Mouse (Mus musculus) layer of hippocampus, adult 11-12 months (tissue): Measurements from ENCODE around the gene Elp4.

Source experiments
- DNase-seq: peaks from one replicate; pipeline ENCODE4 v3.0.0; 2022; ENCODE audit warnings: low spot score

Elp4 gene

DNA sequence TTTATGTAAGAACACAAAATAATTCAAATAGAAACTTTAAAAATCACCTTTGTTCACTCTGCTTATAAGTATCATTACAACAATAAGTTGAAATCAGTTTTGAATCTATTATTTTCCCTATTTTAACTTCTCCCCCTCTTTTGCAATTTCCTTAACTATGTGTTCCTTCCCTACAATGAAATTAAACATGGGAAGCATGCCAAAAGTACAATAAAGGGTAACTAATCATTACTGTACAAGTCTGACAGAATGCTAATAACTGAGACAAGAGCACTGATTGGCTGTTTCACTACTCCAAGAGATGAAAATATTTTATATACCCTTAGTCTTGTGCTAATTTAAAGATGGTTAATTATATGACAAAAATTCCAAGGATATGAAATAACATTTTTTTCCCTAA is 99.2 kb downstream of the Elp4 start:
- DNase-seq: no peak

- no peak for DNase-seq
Observed at GRCm38 (mm10) chr2:105804506-105804905, 99.9 kb downstream of the Elp4 start.

- DNase-seq: no peak
Observed at GRCm38 (mm10) chr2:105803427-105803826, 100.9 kb downstream of the Elp4 start.

DNA sequence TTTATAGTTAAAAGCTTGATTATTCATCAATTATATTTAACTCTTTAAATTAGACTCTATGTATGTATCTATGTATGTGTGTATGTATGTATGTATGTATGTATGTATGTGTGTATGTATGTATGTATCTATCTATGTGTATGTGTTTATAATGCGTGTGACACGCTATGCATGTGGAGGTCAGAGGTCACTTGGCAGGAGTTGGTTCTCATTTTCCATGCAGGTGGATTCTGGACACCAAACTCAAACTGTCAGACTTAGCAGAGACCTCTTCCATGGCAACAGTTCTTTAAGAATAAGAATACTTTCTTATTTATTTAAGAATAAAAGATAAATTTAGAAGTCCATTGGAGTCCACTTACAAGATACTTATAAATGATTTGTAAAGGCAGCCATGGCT is 101.5 kb downstream of the Elp4 start:
- DNase-seq: no peak

- no peak for DNase-seq
Observed at GRCm38 (mm10) chr2:105801536-105801935, 102.8 kb downstream of the Elp4 start.

DNA sequence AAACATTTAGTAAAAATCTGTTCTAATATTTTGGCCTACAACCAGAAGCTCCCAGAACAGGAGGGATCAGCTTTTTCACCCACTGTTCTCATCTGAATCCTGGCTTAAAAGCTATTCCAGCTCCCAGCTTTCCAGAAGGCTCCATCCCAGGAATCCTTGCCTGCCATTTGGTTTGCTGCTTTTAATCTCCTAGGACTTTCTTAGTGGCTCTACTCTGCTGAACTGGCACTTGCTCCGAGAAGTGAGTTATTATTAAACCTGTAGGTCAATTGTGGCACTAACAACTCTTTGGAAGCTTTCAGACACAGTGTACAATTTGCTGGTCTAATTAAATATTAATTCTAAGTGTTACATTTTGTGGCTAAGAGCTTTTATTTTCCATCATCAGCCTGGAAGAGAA is 103.7 kb downstream of the Elp4 start:
- peak; percentile 24 for DNase-seq

DNA sequence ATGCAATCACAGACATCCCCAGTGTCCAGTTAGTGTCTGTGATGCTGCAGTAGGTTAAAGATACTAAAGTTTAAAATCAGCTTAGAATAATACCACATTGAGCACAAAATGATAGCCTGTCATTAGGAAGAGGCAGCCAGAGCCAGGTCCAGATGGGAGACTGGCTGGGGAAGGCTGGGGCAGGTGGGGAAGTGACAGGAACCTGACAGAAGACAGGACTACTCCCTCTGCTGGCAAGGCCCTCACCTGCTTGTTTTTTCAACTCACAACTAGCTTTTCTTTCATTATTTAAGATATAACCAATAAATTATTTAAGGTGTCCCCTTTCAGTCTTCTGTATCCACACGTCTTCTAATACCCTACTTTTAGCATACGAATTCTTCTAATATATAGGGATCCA is 104.5 kb downstream of the Elp4 start:
- no peak for DNase-seq

- no peak for DNase-seq
Observed at GRCm38 (mm10) chr2:105797842-105798241, 106.5 kb downstream of the Elp4 start.

GRCm38 (mm10) chr2:105796101-105796500 is 108.3 kb downstream of the Elp4 start:
- no peak for DNase-seq

DNA sequence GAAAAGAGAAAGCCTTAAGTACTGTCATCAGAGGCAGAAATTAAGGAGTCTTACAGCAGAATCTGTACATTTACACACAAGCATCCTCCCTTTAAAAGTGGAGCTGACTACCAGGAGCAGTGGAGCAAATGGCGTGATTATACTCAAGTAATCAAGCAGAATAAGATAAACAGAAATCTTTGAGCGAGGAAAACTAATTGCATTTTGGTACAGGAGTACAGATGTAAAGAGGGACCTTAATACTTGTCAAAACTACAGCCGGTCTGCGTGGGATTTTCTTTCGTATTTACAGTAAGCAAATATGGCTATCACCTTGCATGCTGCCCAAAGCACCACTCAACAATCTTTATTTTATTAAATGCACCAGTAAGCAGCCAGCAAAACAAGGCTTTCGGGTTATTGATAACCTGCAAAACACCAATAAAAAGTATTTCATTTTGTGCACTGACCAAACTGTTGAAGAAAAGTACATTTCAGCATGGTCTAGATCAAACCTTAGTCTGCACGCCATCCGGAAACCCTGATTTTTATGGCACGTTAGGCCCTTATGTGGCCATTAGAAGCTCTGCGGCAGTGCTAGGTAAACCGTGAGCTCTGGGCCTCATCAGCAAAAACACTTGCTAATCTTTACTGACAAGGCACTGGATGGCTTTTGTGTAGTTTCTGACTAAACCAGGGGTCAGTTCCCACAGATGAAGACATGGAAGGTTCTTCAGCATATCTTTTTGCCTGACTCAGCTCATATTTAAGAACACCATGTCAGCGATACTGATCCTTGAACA is 111.8 kb downstream of the Elp4 start:
- no peak for DNase-seq

- DNase-seq: no peak
Observed at GRCm38 (mm10) chr2:105789936-105790335, 114.4 kb downstream of the Elp4 start.

GRCm38 (mm10) chr2:105787726-105788125 is 116.6 kb downstream of the Elp4 start:
- DNase-seq: no peak

DNA sequence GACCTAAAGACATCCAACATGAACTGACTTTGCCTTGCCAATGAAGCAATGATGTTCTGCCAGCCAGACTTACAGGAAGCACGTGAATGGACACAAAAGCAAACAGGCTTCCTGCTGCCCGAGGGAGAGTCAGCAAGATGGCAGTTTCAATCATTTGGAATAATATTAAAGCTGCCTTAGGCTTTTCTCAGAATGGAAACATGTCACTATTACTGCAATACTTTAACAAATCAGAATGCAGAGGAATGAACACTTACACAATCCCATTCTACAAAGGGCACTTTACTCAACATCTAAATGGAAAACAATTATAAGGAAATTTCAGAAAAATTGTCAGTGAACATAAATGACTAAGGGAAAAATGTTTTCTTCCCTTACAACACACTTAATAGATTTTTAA is 117.4 kb downstream of the Elp4 start:
- DNase-seq: no peak

- no peak for DNase-seq
Observed at GRCm38 (mm10) chr2:105782885-105783284, 121.5 kb downstream of the Elp4 start.

DNA sequence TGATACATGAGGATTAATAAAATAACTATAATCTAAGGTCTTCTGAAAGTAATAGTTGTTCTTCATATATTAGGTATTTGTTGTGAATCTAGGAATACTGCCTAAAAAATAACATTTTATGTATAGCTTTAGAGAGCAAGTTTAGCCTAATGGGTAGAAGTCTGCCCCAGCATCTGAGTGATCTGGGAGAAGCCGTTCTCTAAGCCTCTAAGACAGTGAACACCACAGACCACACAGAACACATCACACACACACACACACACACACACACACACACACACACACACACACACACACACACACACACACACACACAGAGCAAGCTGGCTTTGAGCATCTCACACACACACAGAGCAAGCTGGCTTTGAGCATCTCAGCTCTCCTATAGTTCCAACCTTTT is 123.6 kb downstream of the Elp4 start:
- no peak for DNase-seq

DNA sequence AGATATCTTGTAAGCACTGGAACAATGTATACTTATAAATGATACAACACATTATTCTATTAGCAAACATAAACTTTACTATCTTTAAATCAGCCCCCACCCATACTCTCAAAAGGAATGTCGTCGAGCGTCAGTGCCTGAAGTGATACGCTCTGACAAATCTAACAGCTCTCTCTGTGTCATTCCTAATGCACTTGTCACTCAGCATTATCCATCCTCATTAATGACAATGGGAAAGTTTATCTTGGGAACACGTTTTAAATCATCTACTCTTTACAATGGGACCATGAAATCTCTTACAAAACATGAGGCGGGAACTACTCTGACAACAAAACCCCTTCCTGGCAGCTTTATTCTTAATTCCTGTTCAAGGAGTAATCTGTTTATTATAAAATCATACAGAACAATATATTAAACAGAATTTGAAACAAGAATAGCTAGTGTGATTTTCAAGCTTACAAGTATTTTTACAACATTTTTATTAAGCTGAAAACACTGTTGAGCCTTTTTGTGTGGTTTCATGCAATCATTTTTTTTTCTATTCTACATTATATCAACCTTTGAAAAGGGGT is 125.0 kb downstream of the Elp4 start:
- no peak for DNase-seq

DNA sequence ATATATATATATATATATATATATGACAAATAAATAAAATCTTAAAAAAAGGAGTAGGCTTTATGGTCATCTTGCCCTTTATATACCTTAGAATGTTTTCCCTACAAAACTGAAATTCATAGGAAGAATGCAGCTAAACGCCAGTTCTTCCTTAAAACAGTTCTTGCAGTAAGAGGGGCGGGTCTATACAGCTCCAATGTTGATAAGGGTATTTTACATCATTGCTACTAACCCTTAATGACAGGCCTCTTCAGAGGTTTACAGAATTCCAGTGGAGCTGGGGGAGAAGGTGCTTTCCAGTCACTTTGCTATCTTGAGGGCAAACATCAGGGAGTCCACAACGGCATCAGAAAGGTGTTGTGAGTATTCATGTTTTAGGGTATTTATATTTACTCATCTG is 133.1 kb downstream of the Elp4 start:
- DNase-seq: no peak

- DNase-seq: no peak
Observed at GRCm38 (mm10) chr2:105769747-105770328, 134.5 kb downstream of the Elp4 start.

- DNase-seq: no peak
Observed at GRCm38 (mm10) chr2:105753512-105753911, 150.9 kb downstream of the Elp4 start.

- no peak for DNase-seq
Observed at GRCm38 (mm10) chr2:105749111-105749510, 155.3 kb downstream of the Elp4 start.

- no peak for DNase-seq
Observed at GRCm38 (mm10) chr2:105746896-105747295, 157.5 kb downstream of the Elp4 start.

DNA sequence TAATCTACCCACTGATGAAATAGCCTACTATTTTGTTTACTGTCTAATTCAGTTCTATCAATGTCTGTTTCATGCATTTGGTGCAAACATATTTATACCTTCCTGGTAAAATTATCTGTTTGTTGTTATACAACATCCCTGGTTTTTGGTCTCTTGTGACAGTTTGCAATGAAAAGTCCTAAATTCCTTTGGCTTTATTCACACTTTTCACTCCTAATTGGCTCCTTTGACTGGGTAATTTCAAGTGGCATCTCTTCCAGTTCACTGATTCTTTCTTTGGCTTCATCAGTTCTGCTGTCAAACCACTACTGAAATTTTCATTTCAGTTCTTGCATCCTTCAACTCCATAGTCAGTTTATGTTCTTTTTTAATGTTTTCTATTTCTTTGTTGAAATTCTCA is 168.2 kb downstream of the Elp4 start:
- no peak for DNase-seq

DNA sequence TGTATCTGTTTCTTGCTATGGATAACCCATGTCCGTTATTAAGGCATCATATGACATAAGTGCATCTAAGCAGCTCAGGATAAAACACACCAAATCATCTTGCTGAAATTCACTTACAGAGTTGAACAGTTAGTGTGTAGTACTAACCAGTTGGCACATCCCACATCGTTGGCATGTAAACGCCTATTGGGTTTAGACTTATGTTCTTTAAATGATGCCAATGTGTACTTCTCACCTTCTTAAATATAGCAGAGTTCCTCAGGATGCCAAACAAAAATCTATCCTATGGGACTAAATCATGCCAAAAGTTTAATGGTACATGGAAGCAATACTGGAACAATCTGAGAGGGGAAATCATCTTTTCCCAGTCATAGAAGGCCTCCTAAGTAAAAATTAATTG is 173.7 kb downstream of the Elp4 start:
- no peak for DNase-seq

- DNase-seq: no peak
Observed at GRCm38 (mm10) chr2:105726657-105727056, 177.7 kb downstream of the Elp4 start.
